Comparison of ENCODE assay signal across 9 mouse cellular contexts in genomic region chr13:21321890-21322494, GRCm38 (mm10). TPM values are rescaled to one million over a fixed set of nuclear protein-coding genes. Genes with fewer than 3 reads are reported as not detected.
DNase-seq lines count a peak whose midpoint lies in the region; ATAC-seq lines count a peak whose summit lies in the region.
"Had no signal": no experiment of that assay in that cellular context is flagged by ENCODE, and none has a peak within 500 bp of the region (broad histone marks: within the 10 kb centered on the region; RNA-seq: fewer than 3 reads in every experiment).

No protein-coding gene starts in this region.

- H3K4me3 ChIP-seq in heart, embryonic 14.5 days (ENCODE audit: control insufficient read depth in 1 of 2, insufficient read depth in 1 of 2, low read depth in 1 of 2, low read length in 2 of 2) = peak overlapping the region; percentile 40 to 51
- H3K4me3 ChIP-seq in forebrain, embryonic 10.5 days = peak overlapping the region; percentile 56

- peak overlapping the region; percentile 60 for H3K9ac ChIP-seq in heart, embryonic 14.5 days (ENCODE audit: low read length)

- no peaks in the 10 kb centered on the region for H3K9me3 ChIP-seq in heart, embryonic 14.5 days (ENCODE audit: control insufficient read depth, low read length)
- no peaks in the 10 kb centered on the region for H3K9me3 ChIP-seq in forebrain, embryonic 10.5 days

- no peaks in the 10 kb centered on the region; the same call in 1 of the 2 replicates for H3K27me3 ChIP-seq in heart, embryonic 14.5 days (ENCODE audit: control insufficient read depth, insufficient read depth, low read length)
- peaks cover 4% of the 10 kb centered on the region; the same call in 1 of the 2 replicates for H3K27me3 ChIP-seq in forebrain, embryonic 10.5 days (ENCODE audit: poor library complexity, severe bottlenecking)

- no peak overlapping the region for H3K27ac ChIP-seq in heart, embryonic 14.5 days (replicated peaks in 1 of 2; ENCODE audit: control insufficient read depth in 1 of 2, insufficient read depth in 1 of 2, low read depth in 2 of 2, low read length in 2 of 2)
- H3K27ac ChIP-seq in forebrain, embryonic 10.5 days = peak overlapping the region; percentile 60

- no peaks in the 10 kb centered on the region for H3K36me3 ChIP-seq in heart, embryonic 14.5 days (ENCODE audit: control insufficient read depth, insufficient read depth, low read length)
- no peaks in the 10 kb centered on the region for H3K36me3 ChIP-seq in forebrain, embryonic 10.5 days (replicated peaks)

- no peak for ATAC-seq in heart, embryonic 14.5 days (ENCODE audit: insufficient number of reproducible peaks, insufficient read depth, low FRiP score, low read depth)

- DNase-seq in heart, postnatal 36 days = no peak
- DNase-seq in ZHBTc4 (ENCODE audit: low read depth, low spot score) = peak; percentile 24
- peak; percentile 48 for DNase-seq in forebrain, embryonic 10.5 days (ENCODE audit: extremely low spot score, low spot score)
- DNase-seq in liver = peak; percentile 3
- DNase-seq in right cerebral cortex, postnatal 14 days = peak; percentile 12
- no peak for DNase-seq in lung, postnatal 10 days
- DNase-seq in urinary bladder, postnatal 36 days (ENCODE audit: low spot score in 2 of 2) = no peak

- 5% methylated on average over 18 of the region's 18 CpGs for WGBS in heart, embryonic 14.5 days
- WGBS in forebrain, embryonic 10.5 days = under 1% methylated on average over 18 of the region's 18 CpGs

- intact Hi-C loops in heart, postnatal 36 days (cut with DNase I) = loop anchor here (10.0 kb wide), 1 partner anchor 387 kb away; no protein-coding TSS in a partner anchor

- H3K4me2 ChIP-seq in heart, embryonic 14.5 days (ENCODE audit: low read length) = peak overlapping the region; percentile 66

- H3K4me1 ChIP-seq in heart, embryonic 14.5 days (ENCODE audit: control insufficient read depth in 2 of 2, insufficient read depth in 2 of 2, low read length in 2 of 2) = no peaks in the 10 kb centered on the region; a peak in 2 of 4 replicates
- peaks cover 13% of the 10 kb centered on the region for H3K4me1 ChIP-seq in forebrain, embryonic 10.5 days

RNA-seq across cellular contexts. Expression of gene Gpx6, which starts 10.1 kb away (rescaled TPM):
- not detected in 2 replicates for polyA plus RNA-seq in heart, embryonic 14.5 days (2014; fragmentation: Nextera tagmentation; extraction: Ambion mirVana)
- total RNA-seq in heart, postnatal 36 days (2021) = not detected
- polyA plus RNA-seq in forebrain, embryonic 10.5 days (2016; fragmentation: Nextera tagmentation; extraction: Ambion mirVana) = 0.15 and 0.21 TPM in 2 replicates
- total RNA-seq: layer of hippocampus, adult 8-10 months had no signal

RNA-seq across cellular contexts. Expression of gene Olfr1367, which starts 24.7 kb away (rescaled TPM):
- not detected in 2 replicates for polyA plus RNA-seq in heart, embryonic 14.5 days (2014; fragmentation: Nextera tagmentation; extraction: Ambion mirVana)
- not detected for total RNA-seq in heart, postnatal 36 days (2021)
- not detected in 2 replicates for polyA plus RNA-seq in forebrain, embryonic 10.5 days (2016; fragmentation: Nextera tagmentation; extraction: Ambion mirVana)
- total RNA-seq: layer of hippocampus, adult 8-10 months had no signal

RNA-seq across cellular contexts. Expression of gene Gpx5, which starts 29.5 kb away (rescaled TPM):
- not detected in 2 replicates for polyA plus RNA-seq in heart, embryonic 14.5 days (2014; fragmentation: Nextera tagmentation; extraction: Ambion mirVana)
- total RNA-seq in heart, postnatal 36 days (2021) = not detected
- not detected in 2 replicates for polyA plus RNA-seq in forebrain, embryonic 10.5 days (2016; fragmentation: Nextera tagmentation; extraction: Ambion mirVana)
- total RNA-seq: layer of hippocampus, adult 8-10 months had no signal

RNA-seq across cellular contexts. Expression of gene Zscan12, which starts 40.6 kb away (rescaled TPM):
- polyA plus RNA-seq in heart, embryonic 14.5 days (2014; fragmentation: Nextera tagmentation; extraction: Ambion mirVana) = 6.9 and 8.1 TPM in 2 replicates
- total RNA-seq in heart, postnatal 36 days (2021) = 1 to 10 TPM; 5.3 to 5.8 TPM
- 18.9 and 21.8 TPM in 2 replicates for polyA plus RNA-seq in forebrain, embryonic 10.5 days (2016; fragmentation: Nextera tagmentation; extraction: Ambion mirVana)

Comparison
In these comparisons a context has a peak if more than half of its experiments do, and no peak if none do; other contexts are left out.
1. DNase-seq: peak in ZHBTc4 (single experiment), forebrain, embryonic 10.5 days (single experiment), liver (single experiment) and right cerebral cortex, postnatal 14 days (single experiment); none in heart, postnatal 36 days (0 of 2), lung, postnatal 10 days (single experiment) and urinary bladder, postnatal 36 days (0 of 2).